Mouse (Mus musculus) kidney, postnatal 0 days (tissue): ENCODE results near the gene Fbxl16. TPM values are rescaled to one million over a fixed set of nuclear protein-coding genes. Genes with fewer than 3 reads are reported as not detected.

Source experiments
- ATAC-seq: fragments of 200-750 bp; cut with Nextera tagmentation; replicated peaks from 2 replicates; pipeline ENCODE4 v1.8.0; 2017; ENCODE audit warnings: low read depth, moderate number of reproducible peaks, moderate TSS enrichment, moderate library complexity; ENCODE audit not compliant: low FRiP score
- DNase-seq: peaks from one replicate; pipeline ENCODE4 v3.0.0-alpha.2; 2016; ENCODE audit warnings: low spot score
- H3K27ac ChIP-seq: fragments of 300-500 bp; sonication (generic); 2 replicates; pipeline ENCODE4 v1.5.1; 2014; ENCODE audit warnings: mild to moderate bottlenecking
- H3K27me3 ChIP-seq: fragments of 300-500 bp; sonication (generic); 2 replicates; pipeline ENCODE4 v1.6.1; 2014; ENCODE audit warnings: low read length, mixed read lengths; ENCODE audit not compliant: insufficient read depth
- H3K36me3 ChIP-seq: fragments of 300-500 bp; sonication (generic); 2 replicates; pipeline ENCODE4 v1.6.1; 2014; ENCODE audit warnings: low read length, mixed read lengths; ENCODE audit not compliant: insufficient read depth
- H3K4me1 ChIP-seq: fragments of 300-500 bp; sonication (generic); replicated peaks from 2 replicates; pipeline ENCODE4 v1.6.1; 2014; ENCODE audit warnings: antibody characterized with exemption, low read length, mixed read lengths; ENCODE audit not compliant: insufficient read depth
- H3K4me2 ChIP-seq: fragments of 300-500 bp; sonication (generic); 2 replicates; pipeline ENCODE4 v1.6.1; 2014; ENCODE audit warnings: mild to moderate bottlenecking, low read length, moderate library complexity, mixed read lengths
- H3K4me3 ChIP-seq: fragments of 300-500 bp; sonication (generic); replicated peaks from 2 replicates; pipeline ENCODE4 v1.5.1; 2014; ENCODE audit warnings: low read depth, low read length
- H3K9ac ChIP-seq: fragments of 300-500 bp; sonication (generic); 2 replicates; pipeline ENCODE4 v1.6.1; 2014; ENCODE audit warnings: low read depth, low read length
- H3K9me3 ChIP-seq: fragments of 300-500 bp; sonication (generic); replicated peaks from 2 replicates; pipeline ENCODE4 v1.6.1; 2016; ENCODE audit warnings: low read length, inconsistent platforms, mixed read lengths
- CTCF ChIP-seq: IDR thresholded peaks from 2 replicates; pipeline ENCODE4 v1.5.1; 2016; ENCODE audit warnings: antibody characterized with exemption, low read depth, mild to moderate bottlenecking, moderate library complexity
- WGBS: fragments of 180-500 bp; shearing (Covaris S2); extraction: QIAGEN DNeasy Blood & Tissue Kit; methylation state at CpG from one replicate; pipeline ENCODE4 v1.1.7; 2014; 5-methylcytosine and 5-hydroxymethylcytosine counted together
- polyA plus RNA-seq: library from polyadenylated mRNA; unstranded; fragments of >200 nt; fragmentation: Nextera tagmentation; extraction: Ambion mirVana; gene quantifications from 2 replicates; pipeline ENCODE4 v1.2.1, GENCODE M21; 2015

Gene Fbxl16
- polyA plus RNA-seq, 1 experiment from 2014 or later, result 0.34 TPM

DNA sequence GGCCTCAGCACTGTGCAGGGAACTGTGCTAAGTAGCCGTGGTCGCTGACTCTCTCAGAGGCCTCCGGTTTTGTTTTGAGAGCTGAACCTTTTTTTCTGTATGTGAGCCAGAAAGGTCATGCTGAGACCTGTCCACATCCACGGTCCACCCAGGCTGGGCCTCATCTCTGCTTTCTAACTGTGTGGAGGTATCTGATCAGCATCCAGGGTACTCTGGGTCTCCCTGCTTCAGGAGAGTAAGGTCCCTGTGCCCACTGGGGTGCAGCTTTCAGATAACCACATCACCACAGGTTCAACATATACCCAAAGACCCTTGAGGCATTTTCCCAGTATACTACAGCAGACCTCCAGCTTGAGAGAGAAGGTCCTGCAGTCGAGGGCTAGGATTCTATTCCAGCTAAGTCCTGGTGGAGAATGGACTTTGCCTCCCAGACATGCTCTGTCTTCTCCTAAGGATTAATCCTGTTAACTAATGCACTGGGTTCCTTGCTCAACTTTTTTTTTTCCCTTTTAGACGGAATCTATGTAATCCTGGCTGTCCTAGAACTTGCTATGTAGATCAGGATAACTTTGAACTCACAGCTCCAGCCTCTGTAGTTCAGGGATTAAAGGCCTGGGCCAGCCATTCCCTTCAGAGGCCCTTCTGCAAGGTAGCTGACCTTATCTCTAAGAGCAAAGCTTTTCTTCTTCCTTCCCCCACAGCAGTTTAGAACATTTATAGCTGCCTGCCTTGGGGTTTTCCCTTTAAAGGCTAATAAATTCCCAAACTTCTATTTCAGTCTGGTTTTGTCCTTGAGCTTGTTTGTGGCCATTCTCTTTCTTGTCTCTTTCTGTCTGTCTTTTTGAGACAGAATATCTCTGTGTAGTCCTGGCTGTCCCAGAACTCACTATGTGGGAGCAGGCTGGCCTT lies 53.1 kb downstream of the Fbxl16 start:
- WGBS, result 10% methylated on average over 6 of the region's 6 CpGs
- Histone ChIP-seq H3K36me3 (no peaks in the 10 kb centered on the region), H3K27ac (peak overlapping the region; percentile 82), H3K27me3 (no peaks in the 10 kb centered on the region), H3K9ac (peak overlapping the region; percentile 71), H3K9me3 (no peaks in the 10 kb centered on the region), H3K4me2 (peak overlapping the region; percentile 96), H3K4me1 (peaks cover 5% of the 10 kb centered on the region), H3K4me3 (peak overlapping the region; percentile 65)
- DNase-seq, result no peak
- no peak for TF ChIP-seq CTCF
- ATAC-seq, result peak; percentile 6; the same call in 1 of the 2 replicates

DNA sequence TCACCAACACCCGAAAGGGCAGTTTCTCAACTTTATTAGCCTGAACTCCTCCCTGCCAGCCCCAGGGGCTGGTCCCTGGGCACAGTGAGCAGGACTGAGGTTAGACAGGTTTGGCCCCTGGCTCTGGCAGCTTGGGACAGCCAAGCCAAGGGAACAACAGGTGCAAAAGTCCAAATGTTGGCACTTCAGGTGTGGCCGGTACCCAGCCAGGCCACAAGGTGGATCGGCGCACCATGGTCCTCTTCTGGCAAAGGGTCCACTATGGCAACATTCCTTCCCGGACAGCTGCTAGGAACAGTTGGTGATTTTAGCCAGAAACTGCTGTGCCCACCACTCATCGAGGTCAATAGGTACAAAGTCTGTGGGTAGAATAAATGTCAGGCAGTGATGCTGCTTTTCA lies 54.8 kb downstream of the Fbxl16 start:
- no peak overlapping the region for H3K27ac ChIP-seq
- H3K4me3 ChIP-seq, result no peak overlapping the region
- no peaks in the 10 kb centered on the region for H3K9me3 ChIP-seq
- H3K4me1 ChIP-seq, result peaks cover 13% of the 10 kb centered on the region
- no peak for DNase-seq
- H3K27me3 ChIP-seq, result no peaks in the 10 kb centered on the region
- no peak for ATAC-seq
- no peak overlapping the region for H3K4me2 ChIP-seq
- no peaks in the 10 kb centered on the region for H3K36me3 ChIP-seq
- TF ChIP-seq CTCF, result no peak; the same call in 1 of the 2 replicates
- WGBS, result 81% methylated on average over 6 of the region's 6 CpGs
- H3K9ac ChIP-seq, result no peak overlapping the region

DNA sequence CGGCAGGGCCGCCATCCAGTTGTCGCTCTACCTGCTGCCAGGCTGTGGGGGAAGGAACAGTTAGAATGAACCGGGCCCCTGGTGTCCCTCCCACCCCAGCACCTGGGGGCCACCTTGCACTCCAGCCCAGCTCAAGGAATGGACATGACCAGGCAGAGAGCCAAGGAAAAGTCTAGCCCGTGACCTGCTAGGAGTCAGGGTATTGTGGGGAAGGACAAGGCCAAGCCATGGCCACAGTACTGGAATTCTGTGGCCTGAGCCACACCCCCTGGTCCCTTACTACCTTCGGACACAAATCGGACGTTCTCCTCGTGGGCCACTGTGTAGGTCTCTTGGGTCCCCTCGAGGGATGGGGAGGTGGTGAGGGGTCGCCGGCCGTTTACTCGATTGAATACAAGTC lies 55.4 kb downstream of the Fbxl16 start:
- H3K27me3 ChIP-seq, result no peaks in the 10 kb centered on the region
- H3K9me3 ChIP-seq, result no peaks in the 10 kb centered on the region
- ATAC-seq, result no peak
- WGBS, result 86% methylated on average over 14 of the region's 14 CpGs
- H3K4me3 ChIP-seq, result no peak overlapping the region
- H3K27ac ChIP-seq, result peak overlapping the region; percentile 36; the same call in 1 of the 2 replicates
- H3K4me1 ChIP-seq, result peaks cover 17% of the 10 kb centered on the region
- no peak for DNase-seq
- no peaks in the 10 kb centered on the region for H3K36me3 ChIP-seq
- no peak for TF ChIP-seq CTCF
- no peak overlapping the region for H3K4me2 ChIP-seq
- H3K9ac ChIP-seq, result no peak overlapping the region

GRCm38 (mm10) chr17:25865288-25865687 lies 56.4 kb downstream of the Fbxl16 start:
- Histone ChIP-seq H3K36me3 (no peaks in the 10 kb centered on the region), H3K27me3 (no peaks in the 10 kb centered on the region), H3K27ac (no peak overlapping the region), H3K4me3 (no peak overlapping the region), H3K4me2 (no peak overlapping the region), H3K4me1 (peaks cover 17% of the 10 kb centered on the region), H3K9ac (no peak overlapping the region), H3K9me3 (no peaks in the 10 kb centered on the region)
- 85% methylated on average over 11 of the region's 11 CpGs for WGBS
- DNase-seq (no peak), ATAC-seq (no peak)
- no peak for TF ChIP-seq CTCF

DNA sequence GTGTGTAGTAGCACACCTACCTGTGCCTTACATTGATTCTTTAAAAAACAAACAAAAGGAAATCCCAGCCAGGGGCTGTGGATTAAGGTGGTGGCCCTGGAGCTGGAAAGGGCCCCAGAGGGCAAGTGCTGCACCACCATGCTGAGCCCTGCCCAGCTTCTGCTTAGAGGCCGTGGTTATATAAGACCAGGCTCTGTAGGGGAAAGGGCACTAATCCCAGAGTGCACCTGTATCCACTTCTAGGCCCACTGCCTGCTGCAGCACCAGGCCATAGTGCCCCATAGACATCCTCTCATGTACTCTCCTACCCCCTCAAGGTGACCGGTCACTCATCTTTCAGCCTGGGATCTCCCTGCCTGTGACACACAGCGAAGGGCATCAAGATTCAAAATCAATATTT lies 57.3 kb downstream of the Fbxl16 start:
- peaks cover 17% of the 10 kb centered on the region for H3K4me1 ChIP-seq
- H3K27ac ChIP-seq, result no peak overlapping the region
- H3K4me3 ChIP-seq, result no peak overlapping the region
- no peak for DNase-seq
- no peaks in the 10 kb centered on the region for H3K9me3 ChIP-seq
- 96% methylated on average over 3 of the region's 3 CpGs for WGBS
- no peak overlapping the region for H3K9ac ChIP-seq
- no peaks in the 10 kb centered on the region for H3K27me3 ChIP-seq
- ATAC-seq, result no peak
- H3K36me3 ChIP-seq, result no peaks in the 10 kb centered on the region
- no peak overlapping the region for H3K4me2 ChIP-seq
- no peak for TF ChIP-seq CTCF

DNA sequence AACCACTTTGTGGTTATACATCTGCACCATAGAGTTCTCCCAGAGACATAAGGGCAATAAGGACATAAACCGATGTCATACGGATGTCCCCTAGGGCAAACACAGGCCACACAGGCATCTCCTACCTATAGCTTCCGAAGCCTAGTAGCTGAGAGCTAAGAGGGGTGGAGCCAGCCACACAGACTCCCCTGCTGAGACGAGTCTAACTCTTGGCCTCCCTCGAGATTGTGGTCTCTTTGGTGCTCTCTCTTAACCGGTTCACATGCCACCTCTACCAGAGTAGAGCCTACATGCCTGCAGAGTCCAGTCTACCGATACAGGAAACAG lies 58.6 kb downstream of the Fbxl16 start:
- peak overlapping the region; percentile 97 for H3K4me2 ChIP-seq
- H3K36me3 ChIP-seq, result no peaks in the 10 kb centered on the region
- no peak for DNase-seq
- no peaks in the 10 kb centered on the region for H3K9me3 ChIP-seq
- TF ChIP-seq CTCF, result no peak
- H3K4me3 ChIP-seq, result peak overlapping the region; percentile 83
- peak overlapping the region; percentile 94 for H3K27ac ChIP-seq
- no peak for ATAC-seq
- H3K27me3 ChIP-seq, result no peaks in the 10 kb centered on the region
- H3K9ac ChIP-seq, result peak overlapping the region; percentile 85
- 5% methylated on average over 7 of the region's 7 CpGs for WGBS
- H3K4me1 ChIP-seq, result peaks cover 12% of the 10 kb centered on the region
